Mouse (Mus musculus) MEL (cell line): ENCODE results near the gene Notch2.

ENCODE experiments used
- CHD2 ChIP-seq: IDR thresholded peaks from 2 replicates; pipeline ENCODE4 v1.6.1; 2011; ENCODE audit warnings: low read length, improper control_type of control experiment
- CTCF ChIP-seq, 3 experiments: IDR thresholded peaks in 2 of 3; conservative IDR thresholded peaks in 1 of 3; 2 replicates each; pipeline ENCODE4 v1.5.1; 2011 to 2012; ENCODE audit warnings: low read length in 3 of 3, low read depth in 2 of 3, mild to moderate bottlenecking in 2 of 3, improper control_type of control experiment in 1 of 3, inconsistent platforms in 1 of 3, mixed read lengths in 1 of 3, moderate library complexity in 1 of 3; ENCODE audit not compliant: control insufficient read depth in 1 of 3, insufficient read depth in 1 of 3, poor library complexity in 1 of 3, severe bottlenecking in 1 of 3
- EP300 ChIP-seq, 2 experiments: IDR thresholded peaks; 2 replicates each; pipeline ENCODE4 v1.6.1; 2011; ENCODE audit warnings: improper control_type of control experiment in 2 of 2, low read length in 2 of 2, low read depth in 1 of 2, mild to moderate bottlenecking in 1 of 2
- ETS1 ChIP-seq: IDR thresholded peaks from 2 replicates; pipeline ENCODE4 v1.6.1; 2012; ENCODE audit warnings: low read depth, mild to moderate bottlenecking, inconsistent platforms, low read length, improper control_type of control experiment, moderate library complexity
- MEF2A ChIP-seq: IDR thresholded peaks from 2 replicates; pipeline ENCODE4 v1.6.1; 2014; ENCODE audit warnings: low read depth, mild to moderate bottlenecking, inconsistent platforms, low read length, improper control_type of control experiment; ENCODE audit not compliant: poor library complexity, insufficient replicate concordance, severe bottlenecking; ENCODE audit errors: extremely low read depth
- UBTF ChIP-seq: IDR thresholded peaks from 2 replicates; pipeline ENCODE4 v1.6.1; 2012; ENCODE audit warnings: low read depth, mild to moderate bottlenecking, inconsistent platforms, low read length, improper control_type of control experiment, moderate library complexity, borderline replicate concordance; ENCODE audit not compliant: insufficient read depth
- USF1 ChIP-seq: IDR thresholded peaks from 2 replicates; pipeline ENCODE4 v1.6.1; 2014; ENCODE audit warnings: low read depth, mild to moderate bottlenecking, inconsistent platforms, low read length, improper control_type of control experiment, moderate library complexity
- ZC3H11A ChIP-seq: IDR thresholded peaks from 2 replicates; pipeline ENCODE4 v1.6.1; 2012; ENCODE audit warnings: low read depth, mild to moderate bottlenecking, inconsistent platforms, low read length, improper control_type of control experiment
- ZMIZ1 ChIP-seq: IDR thresholded peaks from 2 replicates; pipeline ENCODE4 v1.6.1; 2012; ENCODE audit warnings: low read depth, mild to moderate bottlenecking, inconsistent platforms, low read length, improper control_type of control experiment, moderate library complexity

- TF ChIP-seq EP300 (IDR thresholded peaks at IDR 0.05; ENCODE audit: low read depth in 1 of 2, low read length in 2 of 2): no peak
- TF ChIP-seq UBTF: no peak
- no peak for TF ChIP-seq USF1
- no peak for TF ChIP-seq ZC3H11A
- TF ChIP-seq MEF2A: no peak
- TF ChIP-seq ZMIZ1: no peak
- no peak for TF ChIP-seq ETS1
- TF ChIP-seq CTCF (IDR thresholded peaks at IDR 0.05 in 2 of 3, conservative IDR thresholded peaks at IDR 0.05 in 1 of 3; ENCODE audit: control insufficient read depth in 1 of 3, insufficient read depth in 1 of 3, low read depth in 2 of 3, low read length in 3 of 3, poor library complexity in 1 of 3, severe bottlenecking in 1 of 3): no peak
- no peak for TF ChIP-seq CHD2
Observed at GRCm38 (mm10) chr3:98082972-98083371, 69.6 kb downstream of the Notch2 start.
